ENCODE assay signal across 8 mouse cellular contexts in genomic region chr19:23686962-23687295, GRCm38 (mm10). TPM values are rescaled to one million over a fixed set of nuclear protein-coding genes. Genes with fewer than 3 reads are reported as not detected.
A peak's percentile ranks its signal among the peaks of the same experiment; 100 is the strongest.
DNase-seq lines count a peak whose midpoint lies in the region; ATAC-seq and TF ChIP-seq lines count a peak whose summit lies in the region.

No protein-coding gene starts in this region.

- H3K4me2 ChIP-seq in heart, embryonic 12.5 days = peak overlapping the region; percentile 65
- H3K4me2 ChIP-seq in forebrain, embryonic 15.5 days (replicated peaks) = peak overlapping the region; percentile 69
- peak overlapping the region; percentile 85 for H3K4me2 ChIP-seq in liver, embryonic 16.5 days (ENCODE audit: low read depth, low read length)

- H3K4me3 ChIP-seq in heart, embryonic 12.5 days = peak overlapping the region; percentile 94
- H3K4me3 ChIP-seq in E14TG2a.4 (replicated peaks; ENCODE audit: low read length) = peak overlapping the region; percentile 94
- peak overlapping the region; percentile 95 for H3K4me3 ChIP-seq in forebrain, embryonic 15.5 days
- H3K4me3 ChIP-seq in liver, embryonic 16.5 days (ENCODE audit: low read depth, low read length) = peak overlapping the region; percentile 95

- peaks cover 4% of the 10 kb centered on the region for H3K4me1 ChIP-seq in heart, embryonic 12.5 days (replicated peaks)
- H3K4me1 ChIP-seq in E14TG2a.4 (replicated peaks; ENCODE audit: low read depth, low read length) = peaks cover 24% of the 10 kb centered on the region
- H3K4me1 ChIP-seq in forebrain, embryonic 15.5 days = peaks cover 23% of the 10 kb centered on the region
- no peaks in the 10 kb centered on the region; the same call in 1 of the 2 replicates for H3K4me1 ChIP-seq in liver, embryonic 16.5 days (ENCODE audit: control insufficient read depth, low read depth, low read length)

- intact Hi-C loops in left cerebral cortex, postnatal 10 days (cut with DNase I) = loop anchor here (2.0 kb wide), 1 partner anchor 72 kb away; the partner anchor contains the start of gene Apba1

- H3K36me3 ChIP-seq in heart, embryonic 12.5 days = no peaks in the 10 kb centered on the region
- H3K36me3 ChIP-seq in E14TG2a.4 (ENCODE audit: insufficient read depth, low read length) = no peaks in the 10 kb centered on the region
- H3K36me3 ChIP-seq in forebrain, embryonic 15.5 days = no peaks in the 10 kb centered on the region
- H3K36me3 ChIP-seq in liver, embryonic 16.5 days (ENCODE audit: control insufficient read depth, insufficient read depth) = no peaks in the 10 kb centered on the region

- DNase-seq in heart, adult 8-10 months (ENCODE audit: low spot score) = no peak
- DNase-seq in natural killer cell, adult 2 months (ENCODE audit: low spot score in 2 of 2) = no peak
- DNase-seq in adrenal gland, postnatal 25 days = no peak
- DNase-seq in left cerebral cortex, postnatal 10 days (ENCODE audit: extremely low spot score in 1 of 2, low spot score in 2 of 2) = no peak

- H3K9me3 ChIP-seq in heart, embryonic 12.5 days (replicated peaks) = no peaks in the 10 kb centered on the region
- no peaks in the 10 kb centered on the region for H3K9me3 ChIP-seq in E14TG2a.4 (ENCODE audit: low read length)
- no peaks in the 10 kb centered on the region for H3K9me3 ChIP-seq in forebrain, embryonic 15.5 days
- no peaks in the 10 kb centered on the region for H3K9me3 ChIP-seq in liver, embryonic 16.5 days (replicated peaks; ENCODE audit: control insufficient read depth, low read length)

- H3K27ac ChIP-seq in heart, embryonic 12.5 days (ENCODE audit: poor library complexity, severe bottlenecking) = peak overlapping the region; percentile 94
- H3K27ac ChIP-seq in forebrain, embryonic 15.5 days (replicated peaks) = peak overlapping the region; percentile 91
- peak overlapping the region; percentile 87 for H3K27ac ChIP-seq in liver, embryonic 16.5 days (ENCODE audit: low read length)

- peak; percentile 77; the same call in 1 of the 2 replicates for ATAC-seq in heart, embryonic 12.5 days (ENCODE audit: insufficient number of reproducible peaks, low FRiP score)
- ATAC-seq in forebrain, embryonic 15.5 days (replicated peaks) = no peak
- ATAC-seq in liver, embryonic 16.5 days (ENCODE audit: low read depth) = no peak

- no peaks in the 10 kb centered on the region for H3K27me3 ChIP-seq in heart, embryonic 12.5 days (replicated peaks)
- no peaks in the 10 kb centered on the region for H3K27me3 ChIP-seq in E14TG2a.4 (ENCODE audit: insufficient read depth, low read length)
- H3K27me3 ChIP-seq in forebrain, embryonic 15.5 days = no peaks in the 10 kb centered on the region
- H3K27me3 ChIP-seq in liver, embryonic 16.5 days (ENCODE audit: control insufficient read depth, insufficient read depth, low read depth, low read length) = no peaks in the 10 kb centered on the region

- no peak for TF ChIP-seq CTCF in E14TG2a.4 (conservative IDR thresholded peaks at IDR 0.05; ENCODE audit: low read length)

- H3K9ac ChIP-seq in heart, embryonic 12.5 days = peak overlapping the region; percentile 96
- H3K9ac ChIP-seq in forebrain, embryonic 15.5 days (replicated peaks) = peak overlapping the region; percentile 90
- peak overlapping the region; percentile 95 for H3K9ac ChIP-seq in liver, embryonic 16.5 days (ENCODE audit: low read depth, low read length)

- WGBS in heart, embryonic 12.5 days = under 1% methylated on average over 14 of the region's 14 CpGs
- WGBS in forebrain, embryonic 15.5 days = under 1% methylated on average over 14 of the region's 14 CpGs
- WGBS in liver, embryonic 16.5 days (ENCODE audit: insufficient replicate concordance) = 2% methylated on average over 14 of the region's 14 CpGs

RNA-seq across cellular contexts. Expression of gene Ptar1, which starts 0.3 kb away (rescaled TPM):
- polyA plus RNA-seq in heart, embryonic 12.5 days (2016; fragmentation: Nextera tagmentation; extraction: Ambion mirVana) = 7.2 and 7.9 TPM in 2 replicates
- 10 to 100 TPM; 16.4 to 24.8 (median 21.4) TPM for total RNA-seq in heart, adult 8-10 months (2022)
- polyA plus RNA-seq in forebrain, embryonic 15.5 days (2015; fragmentation: Nextera tagmentation; extraction: Ambion mirVana) = 3.3 and 4.1 TPM in 2 replicates
- polyA plus RNA-seq in liver, embryonic 16.5 days (2015; fragmentation: Nextera tagmentation; extraction: Ambion mirVana) = 3.0 and 3.4 TPM in 2 replicates
- 20.2 and 29.8 TPM in 2 replicates for total RNA-seq in adrenal gland, postnatal 25 days (2021)
- total RNA-seq in left cerebral cortex, postnatal 10 days (2021) = 10 to 100 TPM; 31.7 to 42.2 TPM

RNA-seq across cellular contexts. Expression of gene 1700028P14Rik, which starts 34.3 kb away (rescaled TPM):
- not detected in 2 replicates for polyA plus RNA-seq in heart, embryonic 12.5 days (2016; fragmentation: Nextera tagmentation; extraction: Ambion mirVana)
- not detected for total RNA-seq in heart, adult 8-10 months (2022)
- 1.3 TPM in 2 replicates for polyA plus RNA-seq in forebrain, embryonic 15.5 days (2015; fragmentation: Nextera tagmentation; extraction: Ambion mirVana)
- not detected in 2 replicates for polyA plus RNA-seq in liver, embryonic 16.5 days (2015; fragmentation: Nextera tagmentation; extraction: Ambion mirVana)
- total RNA-seq in adrenal gland, postnatal 25 days (2021) = 0.49 TPM in 1 of 2 replicates, not detected in the other
- 1 to 10 TPM; 1.9 to 2.1 TPM for total RNA-seq in left cerebral cortex, postnatal 10 days (2021)
